Mouse (Mus musculus): ENCODE data around the gene Adora2a. TPM values are rescaled to one million over a fixed set of nuclear protein-coding genes. Genes with fewer than 3 reads are reported as not detected.

Gene Adora2a
- polyA plus RNA-seq, 1 experiment from 2014 or later, result 2.1 TPM

DNA sequence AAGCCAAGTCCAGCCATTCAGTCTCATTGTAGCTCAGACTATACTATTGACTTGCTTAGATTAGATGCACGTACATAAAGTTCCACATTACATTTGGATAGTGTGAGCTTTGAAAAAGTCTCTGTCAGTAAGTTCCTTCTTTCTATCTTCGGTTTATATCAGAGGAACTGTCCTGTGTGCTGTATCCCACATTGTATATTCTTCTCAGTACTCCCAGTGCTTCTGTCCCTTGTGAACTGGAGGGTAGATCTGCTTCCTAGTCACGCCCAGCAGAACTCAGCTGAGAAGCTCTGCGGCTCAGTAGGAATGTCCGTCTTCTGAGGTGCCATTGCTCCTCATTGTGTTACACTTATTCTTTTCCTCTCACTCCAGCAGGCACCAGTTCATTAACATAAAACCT lies 18.1 kb upstream of the Adora2a start:
- Histone ChIP-seq H3K4me1 (no peaks in the 10 kb centered on the region), H3K36me3 (peaks cover 55% of the 10 kb centered on the region), H3K27ac (replicated peaks) (no peak overlapping the region), H3K27me3 (ENCODE audit: low read depth, poor library complexity, severe bottlenecking) (no peaks in the 10 kb centered on the region), H3K9me3 (replicated peaks) (no peaks in the 10 kb centered on the region), H3K4me3 (no peak overlapping the region)
- no peak for DNase-seq (ENCODE audit: low spot score)
- WGBS, result 85% methylated on average over 5 of the region's 5 CpGs

DNA sequence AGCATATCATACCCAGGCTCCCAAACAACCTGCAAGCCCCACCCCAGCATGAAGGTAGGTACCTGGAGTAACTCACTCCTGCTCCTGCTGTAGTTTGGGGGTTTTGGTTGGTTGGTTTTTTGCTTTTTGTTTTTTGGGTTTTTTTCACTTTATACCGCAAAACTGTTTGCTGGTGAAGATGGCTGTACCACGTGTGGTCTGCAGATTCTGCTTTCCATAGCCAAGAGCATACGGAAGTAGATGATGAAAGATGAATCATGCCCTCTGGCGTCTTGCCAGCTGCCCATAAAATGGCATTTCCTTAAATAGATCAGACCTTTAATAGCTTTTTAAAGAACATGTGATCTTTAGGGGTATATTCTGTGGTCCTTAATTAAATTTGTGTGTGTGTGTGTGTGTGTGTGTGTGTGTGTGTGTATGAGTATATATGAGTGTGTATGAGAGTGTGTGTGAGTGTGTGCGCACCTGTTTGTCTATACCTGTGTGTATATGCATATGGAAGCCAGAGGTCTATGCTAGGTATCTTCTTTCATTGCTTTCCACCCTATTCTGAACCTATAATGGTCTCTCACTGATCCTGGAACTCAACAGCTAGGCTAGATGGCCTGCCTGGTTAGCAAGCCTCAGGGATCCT lies 16.8 kb upstream of the Adora2a start:
- H3K4me3 ChIP-seq, result no peak overlapping the region
- H3K36me3 ChIP-seq, result peaks cover 63% of the 10 kb centered on the region
- 96% methylated on average over 5 of the region's 5 CpGs for WGBS
- H3K4me1 ChIP-seq, result peaks cover 8% of the 10 kb centered on the region; the same call in 1 of the 2 replicates
- no peak for DNase-seq (ENCODE audit: low spot score)
- no peak overlapping the region for H3K27ac ChIP-seq (replicated peaks)
- H3K27me3 ChIP-seq (ENCODE audit: low read depth, poor library complexity, severe bottlenecking), result no peaks in the 10 kb centered on the region
- no peaks in the 10 kb centered on the region for H3K9me3 ChIP-seq (replicated peaks)

DNA sequence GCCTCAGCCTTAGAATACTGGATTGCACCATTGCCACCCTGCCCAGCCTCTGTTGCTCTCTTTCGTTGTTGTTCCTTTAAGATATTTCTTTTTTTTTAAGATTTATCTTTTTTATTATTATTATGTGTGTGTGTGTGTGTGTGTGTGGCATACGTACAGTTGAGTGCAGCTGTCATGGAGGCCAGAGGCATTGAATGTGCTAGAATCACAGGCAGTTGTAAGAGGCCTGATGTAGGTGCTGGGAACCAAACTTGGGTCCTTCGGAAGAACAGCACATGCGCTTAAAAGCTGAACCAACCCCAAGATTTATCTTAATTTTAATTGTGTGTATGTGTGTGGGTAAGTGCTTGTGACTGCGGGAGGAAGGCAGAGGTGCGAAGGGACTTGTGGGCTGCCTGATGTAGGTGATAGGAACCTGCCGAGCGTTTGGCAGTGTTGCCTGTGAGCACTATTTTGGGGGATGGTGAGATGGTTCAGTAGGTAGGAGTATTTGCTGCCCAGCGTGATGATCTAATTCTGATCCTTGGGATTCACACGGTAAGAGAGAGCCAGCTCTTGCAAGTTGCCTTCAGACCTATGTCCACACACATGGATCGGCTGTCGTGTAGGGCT lies 15.4 kb upstream of the Adora2a start:
- Histone ChIP-seq H3K4me1 (peaks cover 8% of the 10 kb centered on the region; the same call in 1 of the 2 replicates), H3K36me3 (peaks cover 56% of the 10 kb centered on the region), H3K4me3 (no peak overlapping the region), H3K27me3 (ENCODE audit: low read depth, poor library complexity, severe bottlenecking) (no peaks in the 10 kb centered on the region), H3K27ac (replicated peaks) (no peak overlapping the region), H3K9me3 (replicated peaks) (no peaks in the 10 kb centered on the region)
- no peak for DNase-seq (ENCODE audit: low spot score)
- 92% methylated on average over 12 of the region's 12 CpGs for WGBS

DNA sequence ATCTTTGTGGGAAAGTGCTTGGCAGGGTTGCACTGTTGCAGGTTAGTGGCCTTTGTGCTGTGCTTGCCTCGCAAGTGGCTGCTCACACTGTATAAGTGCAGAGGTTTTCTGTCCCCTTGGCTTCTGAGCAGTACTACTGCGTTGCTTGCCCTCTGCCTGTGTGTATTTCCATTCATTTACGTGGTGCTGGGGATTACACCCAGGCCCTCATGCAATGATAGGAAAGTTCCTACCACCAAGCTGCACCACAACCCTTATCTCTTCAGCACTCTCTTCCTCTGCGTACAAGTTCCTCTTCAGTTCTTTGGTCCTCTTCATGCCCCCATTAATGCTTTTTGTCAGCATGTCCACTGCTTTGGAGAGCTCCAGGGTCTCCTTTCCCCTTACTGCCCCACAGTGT lies 14.7 kb upstream of the Adora2a start:
- no peaks in the 10 kb centered on the region for H3K9me3 ChIP-seq (replicated peaks)
- no peaks in the 10 kb centered on the region for H3K27me3 ChIP-seq (ENCODE audit: low read depth, poor library complexity, severe bottlenecking)
- H3K36me3 ChIP-seq, result peaks cover 58% of the 10 kb centered on the region
- H3K4me1 ChIP-seq, result peaks cover 8% of the 10 kb centered on the region; the same call in 1 of the 2 replicates
- 93% methylated on average over 4 of the region's 4 CpGs for WGBS
- DNase-seq (ENCODE audit: low spot score), result no peak
- H3K27ac ChIP-seq (replicated peaks), result no peak overlapping the region
- H3K4me3 ChIP-seq, result no peak overlapping the region

DNA sequence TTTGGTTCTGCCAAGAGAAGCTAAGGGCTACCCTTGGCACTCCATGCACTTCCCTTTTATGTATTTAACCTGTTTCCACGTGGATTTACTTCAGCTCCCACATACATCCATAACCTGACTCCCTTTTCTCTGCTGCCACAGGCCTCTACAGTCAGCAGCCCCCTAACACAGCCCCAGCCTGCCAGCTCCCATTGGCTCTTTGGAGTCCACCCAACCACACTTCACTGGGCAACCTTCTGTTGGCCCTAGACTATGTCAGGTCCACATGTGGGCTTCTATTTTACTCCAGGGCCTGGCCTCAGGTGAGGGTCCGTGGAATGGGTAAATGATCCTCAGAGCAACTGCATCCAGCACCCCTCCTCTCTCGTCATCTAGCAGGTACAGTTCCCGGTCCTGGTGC lies 14.1 kb upstream of the Adora2a start:
- peaks cover 62% of the 10 kb centered on the region for H3K36me3 ChIP-seq
- 85% methylated on average over 4 of the region's 4 CpGs for WGBS
- peaks cover 8% of the 10 kb centered on the region; the same call in 1 of the 2 replicates for H3K4me1 ChIP-seq
- no peak overlapping the region for H3K27ac ChIP-seq (replicated peaks)
- H3K4me3 ChIP-seq, result no peak overlapping the region
- no peak for DNase-seq (ENCODE audit: low spot score)
- no peaks in the 10 kb centered on the region for H3K27me3 ChIP-seq (ENCODE audit: low read depth, poor library complexity, severe bottlenecking)
- H3K9me3 ChIP-seq (replicated peaks), result no peaks in the 10 kb centered on the region

DNA sequence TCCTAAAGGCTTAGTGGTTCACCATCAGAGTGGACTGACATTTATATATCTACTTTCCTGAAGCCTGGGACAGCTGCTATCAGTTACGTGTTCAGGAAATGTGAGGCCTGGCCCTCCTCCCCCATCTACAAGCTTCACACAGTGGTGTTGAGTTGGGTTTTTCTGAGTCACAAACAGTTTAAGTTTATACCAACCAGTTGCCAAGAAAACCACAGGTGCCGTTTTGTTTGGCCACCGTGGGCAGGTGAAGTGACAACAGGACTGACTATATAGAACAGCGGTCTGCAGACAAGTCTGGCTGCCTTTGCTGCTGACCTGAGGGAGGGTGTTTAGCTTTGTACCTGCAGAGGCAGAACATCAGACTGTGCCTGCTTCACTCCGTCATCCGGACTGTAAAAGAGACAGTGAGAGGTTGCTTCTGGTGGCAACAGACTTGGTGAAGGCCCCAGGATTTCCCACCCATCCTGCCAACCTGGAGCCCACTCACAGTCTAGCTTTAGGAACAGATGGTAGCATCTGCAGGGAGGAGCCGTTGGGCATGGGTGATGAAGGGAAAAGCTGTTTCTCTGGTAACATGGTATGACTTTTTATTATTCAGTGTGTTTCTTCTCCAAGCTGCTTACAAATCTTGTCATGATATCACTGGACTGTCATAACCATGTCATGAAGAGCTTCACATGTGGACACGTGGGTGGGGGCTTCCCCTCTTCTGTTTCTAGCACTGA lies 13.2 kb upstream of the Adora2a start:
- DNase-seq (ENCODE audit: low spot score), result no peak
- H3K36me3 ChIP-seq, result peaks cover 71% of the 10 kb centered on the region
- H3K27ac ChIP-seq (replicated peaks), result no peak overlapping the region
- 90% methylated on average over 8 of the region's 8 CpGs for WGBS
- H3K4me1 ChIP-seq, result peaks cover 8% of the 10 kb centered on the region; the same call in 1 of the 2 replicates
- H3K4me3 ChIP-seq, result no peak overlapping the region
- no peaks in the 10 kb centered on the region for H3K27me3 ChIP-seq (ENCODE audit: low read depth, poor library complexity, severe bottlenecking)
- H3K9me3 ChIP-seq (replicated peaks), result no peaks in the 10 kb centered on the region

DNA sequence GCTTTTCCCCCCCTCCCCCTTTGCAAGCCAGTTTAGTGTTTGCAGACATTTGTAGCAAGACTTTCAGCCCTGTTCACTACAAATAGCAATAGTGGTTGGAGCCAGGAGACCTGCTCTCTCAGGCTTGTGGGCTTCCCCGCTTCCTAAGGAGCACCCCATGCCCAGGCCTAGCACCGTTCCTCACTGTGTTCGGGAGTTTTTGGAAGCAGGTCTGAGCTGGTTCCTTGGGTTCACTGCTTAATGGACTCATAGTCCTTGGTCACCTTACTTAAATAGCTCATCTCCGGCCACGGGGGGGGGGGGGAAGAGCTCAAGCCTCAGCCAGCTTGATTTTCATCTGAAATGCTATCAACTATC lies 12.7 kb upstream of the Adora2a start:
- H3K27ac ChIP-seq (replicated peaks), result peak overlapping the region; percentile 42; the same call in 1 of the 2 replicates
- WGBS, result 85% methylated on average over 5 of the region's 5 CpGs
- peaks cover 71% of the 10 kb centered on the region for H3K36me3 ChIP-seq
- no peak overlapping the region for H3K4me3 ChIP-seq
- no peaks in the 10 kb centered on the region for H3K27me3 ChIP-seq (ENCODE audit: low read depth, poor library complexity, severe bottlenecking)
- DNase-seq (ENCODE audit: low spot score), result no peak
- peaks cover 8% of the 10 kb centered on the region; the same call in 1 of the 2 replicates for H3K4me1 ChIP-seq
- H3K9me3 ChIP-seq (replicated peaks), result no peaks in the 10 kb centered on the region

DNA sequence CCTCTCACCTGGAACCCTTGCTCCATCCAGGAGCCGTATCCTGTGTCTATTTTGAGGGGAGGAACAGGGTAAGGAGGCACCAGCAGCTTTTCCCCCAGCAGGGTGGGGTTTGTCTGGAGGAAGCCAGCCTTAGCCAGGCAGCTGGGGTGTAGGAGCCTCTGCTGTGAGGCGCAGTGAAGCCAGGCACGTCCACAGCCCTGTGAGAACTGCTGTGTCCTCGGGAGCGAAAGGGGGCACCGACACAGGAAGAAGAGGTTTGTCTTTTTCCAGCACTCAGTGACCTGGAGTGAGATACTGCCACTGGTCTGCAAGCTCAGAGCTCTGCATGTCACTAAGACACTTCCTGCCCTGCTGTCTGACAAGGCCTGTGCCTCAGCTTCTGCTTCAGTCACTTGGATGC lies 12.3 kb upstream of the Adora2a start:
- Histone ChIP-seq H3K27me3 (ENCODE audit: low read depth, poor library complexity, severe bottlenecking) (no peaks in the 10 kb centered on the region), H3K27ac (replicated peaks) (peak overlapping the region; percentile 42; the same call in 1 of the 2 replicates), H3K9me3 (replicated peaks) (no peaks in the 10 kb centered on the region), H3K4me3 (no peak overlapping the region), H3K36me3 (peaks cover 73% of the 10 kb centered on the region), H3K4me1 (peaks cover 8% of the 10 kb centered on the region; the same call in 1 of the 2 replicates)
- DNase-seq (ENCODE audit: low spot score), result no peak
- WGBS, result 69% methylated on average over 6 of the region's 6 CpGs

DNA sequence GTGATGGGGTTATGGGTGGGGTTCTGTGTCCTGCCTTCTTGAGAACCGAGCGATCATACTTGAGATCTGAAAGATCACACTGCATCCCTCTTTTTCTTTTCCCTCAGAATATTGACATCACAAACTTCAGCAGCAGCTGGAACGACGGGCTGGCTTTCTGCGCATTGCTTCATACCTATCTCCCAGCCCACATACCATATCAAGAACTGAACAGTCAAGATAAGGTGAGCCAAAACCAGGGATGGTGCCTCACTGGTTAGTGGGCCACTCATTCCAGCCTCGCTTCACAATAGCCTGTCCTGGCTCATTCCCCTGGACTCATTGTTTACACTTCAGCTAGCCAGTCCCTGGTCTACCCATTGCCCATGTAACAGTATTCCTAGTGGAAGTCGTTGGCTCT lies 9.5 kb upstream of the Adora2a start:
- Histone ChIP-seq H3K9me3 (replicated peaks) (no peaks in the 10 kb centered on the region), H3K36me3 (peaks cover 90% of the 10 kb centered on the region), H3K27me3 (ENCODE audit: low read depth, poor library complexity, severe bottlenecking) (no peaks in the 10 kb centered on the region), H3K27ac (replicated peaks) (no peak overlapping the region), H3K4me3 (no peak overlapping the region), H3K4me1 (peaks cover 8% of the 10 kb centered on the region; the same call in 1 of the 2 replicates)
- DNase-seq (ENCODE audit: low spot score), result no peak
- 94% methylated on average over 7 of the region's 7 CpGs for WGBS

DNA sequence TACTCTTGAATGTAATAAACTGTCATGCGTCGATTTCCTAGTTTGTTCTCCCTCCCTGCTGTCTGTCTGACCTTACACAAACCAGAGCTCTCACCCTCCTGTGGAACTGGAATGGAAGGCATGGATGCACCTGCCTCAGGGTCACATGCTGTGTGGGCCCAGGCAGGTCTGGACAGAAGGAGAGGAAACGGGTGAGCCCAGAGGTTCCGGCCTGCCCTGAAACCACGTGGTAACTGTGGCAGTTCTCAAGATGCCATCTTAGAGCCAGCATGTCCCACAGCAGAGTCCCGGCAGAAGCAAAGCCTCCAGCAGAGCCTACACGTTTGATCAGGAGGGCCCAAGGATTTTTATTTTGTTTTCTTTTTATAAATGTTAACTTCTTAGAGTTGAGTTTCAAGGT lies 4.3 kb upstream of the Adora2a start:
- Histone ChIP-seq H3K4me3 (no peak overlapping the region), H3K36me3 (peaks cover 58% of the 10 kb centered on the region), H3K27ac (replicated peaks) (no peak overlapping the region), H3K4me1 (peaks cover 15% of the 10 kb centered on the region), H3K9me3 (replicated peaks) (no peaks in the 10 kb centered on the region), H3K27me3 (ENCODE audit: low read depth, poor library complexity, severe bottlenecking) (peaks cover 23% of the 10 kb centered on the region)
- 83% methylated on average over 7 of the region's 7 CpGs for WGBS
- DNase-seq (ENCODE audit: low spot score), result no peak

DNA sequence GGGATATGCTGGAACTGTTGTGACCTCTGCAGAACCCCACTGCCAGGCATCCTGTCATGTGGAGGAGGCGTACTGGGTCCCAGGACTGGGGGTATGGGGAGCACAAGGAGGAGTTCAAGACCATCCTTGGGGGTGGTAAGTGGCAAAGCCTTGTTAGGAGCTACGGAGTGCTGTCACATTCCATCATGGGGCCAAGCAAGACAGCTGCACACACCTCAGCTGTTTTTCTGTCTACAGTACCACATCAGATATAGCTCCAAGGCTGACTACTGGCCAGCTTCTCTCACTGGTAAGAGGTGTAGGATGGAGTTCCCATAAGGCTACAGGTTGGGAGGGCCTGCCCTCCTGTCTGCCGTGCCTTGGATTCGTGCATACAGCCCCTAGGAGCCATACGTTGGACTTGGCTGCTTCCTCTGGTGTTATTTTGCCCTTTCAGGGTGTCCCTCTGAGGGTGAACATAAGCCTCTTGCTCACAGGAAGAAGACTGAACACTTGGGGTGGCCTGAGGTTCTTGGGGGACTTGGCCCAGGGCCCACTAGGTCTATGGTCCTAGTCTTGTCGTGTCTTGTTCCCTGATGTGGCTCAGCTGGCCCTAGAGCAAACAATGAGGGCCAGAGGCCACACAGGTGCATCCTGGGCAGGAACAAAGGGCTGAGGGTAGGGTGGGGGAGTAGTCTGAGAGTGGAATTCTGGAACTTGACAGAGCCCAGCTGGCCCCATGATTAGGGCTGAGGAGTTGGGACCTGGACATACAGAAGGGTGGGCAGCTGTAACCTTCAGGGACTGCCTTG lies 2.3 kb upstream of the Adora2a start:
- peaks cover 43% of the 10 kb centered on the region for H3K27me3 ChIP-seq (ENCODE audit: low read depth, poor library complexity, severe bottlenecking)
- H3K36me3 ChIP-seq, result peaks cover 38% of the 10 kb centered on the region
- DNase-seq (ENCODE audit: low spot score), result no peak
- H3K9me3 ChIP-seq (replicated peaks), result no peaks in the 10 kb centered on the region
- H3K4me3 ChIP-seq, result no peak overlapping the region
- H3K4me1 ChIP-seq, result peaks cover 19% of the 10 kb centered on the region
- no peak overlapping the region for H3K27ac ChIP-seq (replicated peaks)
- 82% methylated on average over 6 of the region's 6 CpGs for WGBS

DNA sequence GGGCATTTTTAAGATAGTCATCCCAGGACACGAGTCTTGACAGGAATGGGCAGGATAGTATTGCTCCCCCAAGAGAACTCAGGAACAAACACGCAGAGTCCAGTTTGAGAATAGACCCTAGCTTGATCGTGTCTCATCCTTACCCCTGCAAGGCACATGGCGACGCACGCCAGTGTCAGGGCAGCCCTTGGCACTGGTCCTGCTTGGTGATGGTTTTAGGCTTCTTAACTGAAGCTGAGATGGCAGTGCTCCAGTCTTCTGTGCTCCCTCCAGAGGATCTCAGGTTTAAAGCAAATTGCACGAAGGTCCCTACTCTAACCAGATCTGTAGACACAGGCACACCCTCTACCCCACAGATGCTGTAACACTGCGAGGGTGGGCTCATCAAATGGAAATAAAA lies 921 bp upstream of the Adora2a start:
- Histone ChIP-seq H3K27me3 (ENCODE audit: low read depth, poor library complexity, severe bottlenecking) (peaks cover 46% of the 10 kb centered on the region), H3K27ac (replicated peaks) (no peak overlapping the region), H3K36me3 (peaks cover 24% of the 10 kb centered on the region), H3K4me1 (peaks cover 19% of the 10 kb centered on the region), H3K9me3 (replicated peaks) (no peaks in the 10 kb centered on the region), H3K4me3 (no peak overlapping the region)
- no peak for DNase-seq (ENCODE audit: low spot score)
- 84% methylated on average over 8 of the region's 8 CpGs for WGBS
